Mouse (Mus musculus): ENCODE measurements around the gene Hhip.

DNA sequence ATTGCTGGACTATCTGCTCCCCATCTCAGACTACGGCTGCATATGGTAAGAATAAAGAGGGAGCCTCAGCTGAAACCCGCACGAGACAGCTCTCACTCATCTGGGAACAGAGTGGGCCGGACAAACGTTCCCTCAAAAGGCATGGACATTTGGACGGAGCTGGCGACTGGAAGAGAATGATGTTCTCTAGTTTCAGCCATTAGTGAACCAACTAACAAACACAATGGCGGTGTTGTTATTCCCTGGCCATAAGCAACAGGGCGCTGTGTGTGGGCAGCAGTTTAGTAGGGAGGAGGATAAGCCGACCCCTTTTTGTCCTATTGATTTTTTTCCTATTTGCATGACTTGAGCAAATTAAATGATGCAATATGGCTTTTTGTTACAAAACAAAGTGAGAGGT lies 2.0 kb downstream of the Hhip start:
- TF ChIP-seq CTCF (IDR thresholded peaks at IDR 0.05; ENCODE audit: control insufficient read depth, insufficient read depth, insufficient read length) = no peak
- no peak for TF ChIP-seq MYOD1 (IDR thresholded peaks at IDR 0.05; ENCODE audit: control insufficient read depth, insufficient read length, low read depth)
- no peak for TF ChIP-seq MAX (IDR thresholded peaks at IDR 0.05)
- TF ChIP-seq USF1 (IDR thresholded peaks at IDR 0.05; ENCODE audit: low read depth) = no peak
- peak; percentile 9 for TF ChIP-seq CEBPB (IDR thresholded peaks at IDR 0.05; ENCODE audit: low read depth)

All from C2C12 (cell line).